In genomic region chr4:46529722-46530121, GRCm38 (mm10) we compare ENCODE assay signal across 27 mouse cellular contexts. TPM values are rescaled to one million over a fixed set of nuclear protein-coding genes. Genes with fewer than 3 reads are reported as not detected.
DNase-seq lines count a peak whose midpoint lies in the region; ATAC-seq and TF ChIP-seq lines count a peak whose summit lies in the region.
"Had no signal": no experiment of that assay in that cellular context is flagged by ENCODE, and none has a peak within 500 bp of the region (broad histone marks: within the 10 kb centered on the region; RNA-seq: fewer than 3 reads in every experiment).

No protein-coding gene starts in this region.

- peak; percentile 95 for DNase-seq in liver, adult 2 months (ENCODE audit: extremely low read depth, low read depth, low spot score)
- no peak for DNase-seq in liver
- DNase-seq in ovary, adult 18-20 months (ENCODE audit: low spot score) = no peak
- DNase-seq in thymus, postnatal 36 days = no peak
- DNase-seq: adrenal gland, postnatal 14 days; cerebellum, adult 11 months; cerebellum, postnatal 14 days; gastrocnemius, postnatal 14 days; heart, postnatal 36 days; kidney, adult 18-20 months; kidney, postnatal 25 days; layer of hippocampus, postnatal 36 days; lung, postnatal 36 days; thymus, postnatal 14 days had no signal

- H3K9me3 ChIP-seq in intestine, postnatal 0 days (ENCODE audit: control insufficient read depth) = no peaks in the 10 kb centered on the region
- H3K9me3 ChIP-seq in liver, embryonic 15.5 days (replicated peaks) = no peaks in the 10 kb centered on the region
- no peaks in the 10 kb centered on the region for H3K9me3 ChIP-seq in hindbrain, embryonic 16.5 days (ENCODE audit: control insufficient read depth, low read length)
- H3K9me3 ChIP-seq: embryonic facial prominence, embryonic 12.5 days; heart, embryonic 10.5 days; hindbrain, embryonic 12.5 days; kidney, embryonic 15.5 days; limb, embryonic 10.5 days; limb, embryonic 15.5 days; midbrain, embryonic 12.5 days; neural tube, embryonic 13.5 days had no signal

- peaks cover 11% of the 10 kb centered on the region for H3K36me3 ChIP-seq in liver, adult 2 months (ENCODE audit: control insufficient read depth, insufficient read depth, low read length)
- H3K36me3 ChIP-seq in intestine, postnatal 0 days (ENCODE audit: control insufficient read depth, insufficient read depth) = no peaks in the 10 kb centered on the region
- H3K36me3 ChIP-seq in liver, embryonic 15.5 days (replicated peaks) = 0 out of 2 replicates have a peak, but pooled peaks cover 7% of the 10 kb centered on the region
- no peaks in the 10 kb centered on the region for H3K36me3 ChIP-seq in hindbrain, embryonic 16.5 days (ENCODE audit: control insufficient read depth, insufficient read depth, low read length)
- H3K36me3 ChIP-seq: embryonic facial prominence, embryonic 12.5 days; heart, embryonic 10.5 days; hindbrain, embryonic 12.5 days; kidney, embryonic 15.5 days; limb, embryonic 10.5 days; limb, embryonic 15.5 days; midbrain, embryonic 12.5 days; neural tube, embryonic 13.5 days had no signal

- TF ChIP-seq POLR2A in liver, adult 2 months (IDR thresholded peaks at IDR 0.05; ENCODE audit: extremely low read depth, insufficient read depth, low read length) = no peak

- peak overlapping the region; percentile 38 for H3K9ac ChIP-seq in liver, adult 2 months (ENCODE audit: low read depth, low read length)
- H3K9ac ChIP-seq in intestine, postnatal 0 days (ENCODE audit: low read depth, low read length) = no peak overlapping the region
- H3K9ac ChIP-seq in liver, embryonic 15.5 days = no peak overlapping the region
- no peak overlapping the region for H3K9ac ChIP-seq in hindbrain, embryonic 16.5 days (ENCODE audit: low read depth, low read length)
- H3K9ac ChIP-seq: embryonic facial prominence, embryonic 12.5 days; hindbrain, embryonic 12.5 days; kidney, embryonic 15.5 days; limb, embryonic 15.5 days; midbrain, embryonic 12.5 days; neural tube, embryonic 13.5 days had no signal

- no peaks in the 10 kb centered on the region; the same call in 1 of the 2 replicates for H3K79me2 ChIP-seq in liver, adult 2 months (ENCODE audit: control insufficient read depth, insufficient read depth, low read length)

- peak; percentile 52 for ATAC-seq in intestine, postnatal 0 days
- ATAC-seq in liver, embryonic 15.5 days (ENCODE audit: insufficient read depth) = no peak
- ATAC-seq in hindbrain, embryonic 16.5 days = no peak
- ATAC-seq: forebrain, embryonic 14.5 days had no signal

- H3K27ac ChIP-seq in liver, adult 2 months (replicated peaks; ENCODE audit: insufficient read depth, low read depth, low read length) = peak overlapping the region; percentile 90
- peak overlapping the region; percentile 15; the same call in 1 of the 2 replicates for H3K27ac ChIP-seq in intestine, postnatal 0 days (ENCODE audit: low read depth, low read length)
- H3K27ac ChIP-seq in liver, embryonic 15.5 days (replicated peaks) = peak overlapping the region; percentile 62
- H3K27ac ChIP-seq in hindbrain, embryonic 16.5 days (ENCODE audit: low read depth, low read length) = no peak overlapping the region
- H3K27ac ChIP-seq: embryonic facial prominence, embryonic 12.5 days; heart, embryonic 10.5 days; hindbrain, embryonic 12.5 days; kidney, embryonic 15.5 days; layer of hippocampus, adult 2 months; limb, embryonic 10.5 days; limb, embryonic 15.5 days; midbrain, embryonic 12.5 days; neural tube, embryonic 13.5 days had no signal

- no peak for TF ChIP-seq CTCF in liver, adult 2 months (IDR thresholded peaks at IDR 0.05; ENCODE audit: low read depth, low read length)
- TF ChIP-seq CTCF in intestine, postnatal 0 days (IDR thresholded peaks at IDR 0.05; ENCODE audit: low read depth) = no peak

- 0 out of 2 replicates have a peak overlapping the region, but pooled peaks have one; percentile 17 for H3K4me2 ChIP-seq in intestine, postnatal 0 days (replicated peaks; ENCODE audit: low read depth)
- peak overlapping the region; percentile 18; the same call in 1 of the 2 replicates for H3K4me2 ChIP-seq in liver, embryonic 15.5 days
- no peak overlapping the region for H3K4me2 ChIP-seq in hindbrain, embryonic 16.5 days (ENCODE audit: low read length)
- H3K4me2 ChIP-seq: embryonic facial prominence, embryonic 12.5 days; hindbrain, embryonic 12.5 days; kidney, embryonic 15.5 days; limb, embryonic 15.5 days; midbrain, embryonic 12.5 days; neural tube, embryonic 13.5 days had no signal

- H3K4me3 ChIP-seq in liver, adult 2 months (ENCODE audit: insufficient read depth, low read depth, low read length) = peak overlapping the region; percentile 32; the same call in 1 of the 2 replicates
- H3K4me3 ChIP-seq in intestine, postnatal 0 days (ENCODE audit: low read depth, low read length) = no peak overlapping the region
- no peak overlapping the region for H3K4me3 ChIP-seq in liver, embryonic 15.5 days (replicated peaks)
- no peak overlapping the region for H3K4me3 ChIP-seq in hindbrain, embryonic 16.5 days (ENCODE audit: low read length)
- H3K4me3 ChIP-seq: embryonic facial prominence, embryonic 12.5 days; heart, embryonic 10.5 days; hindbrain, embryonic 12.5 days; kidney, embryonic 15.5 days; layer of hippocampus, adult 2 months; limb, embryonic 10.5 days; limb, embryonic 15.5 days; midbrain, embryonic 12.5 days; neural tube, embryonic 13.5 days had no signal

- H3K27me3 ChIP-seq in liver, adult 2 months (ENCODE audit: control insufficient read depth, insufficient read depth, low read length) = no peaks in the 10 kb centered on the region
- H3K27me3 ChIP-seq in intestine, postnatal 0 days (replicated peaks; ENCODE audit: control insufficient read depth, insufficient read depth, low read length) = 0 out of 2 replicates have a peak, but pooled peaks cover 4% of the 10 kb centered on the region
- H3K27me3 ChIP-seq in liver, embryonic 15.5 days = peaks cover 12% of the 10 kb centered on the region
- H3K27me3 ChIP-seq in hindbrain, embryonic 16.5 days (replicated peaks; ENCODE audit: control insufficient read depth, insufficient read depth, low read length) = peaks cover 2% of the 10 kb centered on the region; the same call in 1 of the 2 replicates

- H3K4me1 ChIP-seq in liver, adult 2 months (ENCODE audit: control insufficient read depth, insufficient read depth, low read length) = peaks cover 33% of the 10 kb centered on the region
- H3K4me1 ChIP-seq in intestine, postnatal 0 days (replicated peaks; ENCODE audit: control insufficient read depth, insufficient read depth, low read length) = 0 out of 2 replicates have a peak, but pooled peaks cover 3% of the 10 kb centered on the region
- peaks cover 57% of the 10 kb centered on the region for H3K4me1 ChIP-seq in liver, embryonic 15.5 days (replicated peaks)
- peaks cover 3% of the 10 kb centered on the region for H3K4me1 ChIP-seq in hindbrain, embryonic 16.5 days (ENCODE audit: control insufficient read depth, insufficient read depth, low read depth, low read length)

- 15% methylated on average over 7 of the region's 7 CpGs for WGBS in liver, adult 2 months
- 33% methylated on average over 7 of the region's 7 CpGs for WGBS in intestine, postnatal 0 days
- WGBS in liver, embryonic 15.5 days (ENCODE audit: insufficient replicate concordance) = 64% methylated on average over 7 of the region's 7 CpGs
- 43% methylated on average over 7 of the region's 7 CpGs for WGBS in hindbrain, embryonic 16.5 days

RNA-seq across cellular contexts. Expression of gene Trim14, which starts 6.2 kb away (rescaled TPM):
- total RNA-seq in liver, adult 2 months (2014; rRNA removed) = 21.3 and 26.5 TPM in 2 replicates
- 24.9 and 28.6 TPM in 2 replicates for polyA plus RNA-seq in liver, adult 2 months (2012; rRNA removed)
- polyA plus RNA-seq in intestine, postnatal 0 days (2015; fragmentation: Nextera tagmentation; extraction: Ambion mirVana) = 14.1 and 15.7 TPM in 2 replicates
- 7.4 and 9.3 TPM in 2 replicates for polyA plus RNA-seq in liver, embryonic 15.5 days (2015; fragmentation: Nextera tagmentation; extraction: Ambion mirVana)
- 0.85 and 1.2 TPM in 2 replicates for polyA plus RNA-seq in hindbrain, embryonic 16.5 days (2015; fragmentation: Nextera tagmentation; extraction: Ambion mirVana)

RNA-seq across cellular contexts. Expression of gene Nans, which starts 40.7 kb away (rescaled TPM):
- 10.7 and 14.3 TPM in 2 replicates for total RNA-seq in liver, adult 2 months (2014; rRNA removed)
- 11.5 and 13.0 TPM in 2 replicates for polyA plus RNA-seq in liver, adult 2 months (2012; rRNA removed)
- 67.4 and 81.3 TPM in 2 replicates for polyA plus RNA-seq in intestine, postnatal 0 days (2015; fragmentation: Nextera tagmentation; extraction: Ambion mirVana)
- 45.1 and 51.9 TPM in 2 replicates for polyA plus RNA-seq in liver, embryonic 15.5 days (2015; fragmentation: Nextera tagmentation; extraction: Ambion mirVana)
- 73.7 and 77.1 TPM in 2 replicates for polyA plus RNA-seq in hindbrain, embryonic 16.5 days (2015; fragmentation: Nextera tagmentation; extraction: Ambion mirVana)
